Mouse (Mus musculus): ENCODE measurements at regions not wholly inside any gene's neighbourhood (a gene's known extent, or its start where the extent isn't known, plus 50 kb on each side); places are given as distances from the start of the nearest gene placed in this dataset.

- ATAC-seq (no peak), DNase-seq (ENCODE audit: low spot score) (no peak)
- Histone ChIP-seq H3K4me1 (ENCODE audit: insufficient read depth, low read length) (no peaks in the 10 kb centered on the region), H3K9me3 (ENCODE audit: low read length) (no peaks in the 10 kb centered on the region), H3K36me3 (ENCODE audit: insufficient read depth, low read length) (no peaks in the 10 kb centered on the region), H3K27ac (no peak overlapping the region), H3K9ac (replicated peaks; ENCODE audit: low read length) (no peak overlapping the region), H3K4me2 (ENCODE audit: low read depth, low read length) (no peak overlapping the region), H3K27me3 (ENCODE audit: insufficient read depth, low read length) (no peaks in the 10 kb centered on the region), H3K4me3 (ENCODE audit: low read length) (no peak overlapping the region)
- TF ChIP-seq CTCF (IDR thresholded peaks at IDR 0.05; ENCODE audit: low read depth): no peak
- 34% methylated on average over 2 of the region's 2 CpGs for WGBS
Measured at GRCm38 (mm10) chr13:86097836-86098235, 51.1 kb upstream of the Cox7c start.

DNA sequence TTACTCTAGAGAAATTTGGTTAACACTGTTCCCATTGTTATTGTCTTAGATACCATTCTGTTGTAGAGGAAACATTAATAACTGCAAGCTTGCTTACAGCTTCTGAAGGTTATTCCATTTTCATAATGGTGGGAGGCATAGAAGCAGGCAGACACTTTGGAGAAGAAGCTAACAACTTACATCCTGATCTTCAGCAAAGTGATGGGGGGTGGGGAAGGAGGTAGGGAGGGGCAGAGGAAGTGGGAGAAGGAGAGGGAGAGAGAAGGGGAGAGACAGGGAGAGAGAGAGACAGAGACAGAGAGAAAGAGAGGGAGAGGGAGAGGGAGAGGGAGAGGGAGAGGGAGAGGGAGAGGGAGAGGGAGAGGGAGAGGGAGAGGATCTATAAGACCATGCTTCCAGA lies 50.6 kb upstream of the Cox7c start:
- no peaks in the 10 kb centered on the region for H3K36me3 ChIP-seq (ENCODE audit: insufficient read depth, low read length)
- H3K4me1 ChIP-seq (ENCODE audit: insufficient read depth, low read length): no peaks in the 10 kb centered on the region
- H3K27ac ChIP-seq: no peak overlapping the region
- H3K4me2 ChIP-seq (ENCODE audit: low read depth, low read length): no peak overlapping the region
- no peak overlapping the region for H3K4me3 ChIP-seq (ENCODE audit: low read length)
- H3K27me3 ChIP-seq (ENCODE audit: insufficient read depth, low read length): no peaks in the 10 kb centered on the region
- no peak for DNase-seq (ENCODE audit: low spot score)
- no peak overlapping the region for H3K9ac ChIP-seq (replicated peaks; ENCODE audit: low read length)
- no peak for ATAC-seq
- no peaks in the 10 kb centered on the region for H3K9me3 ChIP-seq (ENCODE audit: low read length)
- TF ChIP-seq CTCF (IDR thresholded peaks at IDR 0.05; ENCODE audit: low read depth): no peak

All from hindbrain, postnatal 0 days (tissue).